Mouse (Mus musculus): ENCODE measurements at regions not wholly inside any gene's neighbourhood (a gene's known extent, or its start where the extent isn't known, plus 50 kb on each side); places are given as distances from the start of the nearest gene placed in this dataset.

DNA sequence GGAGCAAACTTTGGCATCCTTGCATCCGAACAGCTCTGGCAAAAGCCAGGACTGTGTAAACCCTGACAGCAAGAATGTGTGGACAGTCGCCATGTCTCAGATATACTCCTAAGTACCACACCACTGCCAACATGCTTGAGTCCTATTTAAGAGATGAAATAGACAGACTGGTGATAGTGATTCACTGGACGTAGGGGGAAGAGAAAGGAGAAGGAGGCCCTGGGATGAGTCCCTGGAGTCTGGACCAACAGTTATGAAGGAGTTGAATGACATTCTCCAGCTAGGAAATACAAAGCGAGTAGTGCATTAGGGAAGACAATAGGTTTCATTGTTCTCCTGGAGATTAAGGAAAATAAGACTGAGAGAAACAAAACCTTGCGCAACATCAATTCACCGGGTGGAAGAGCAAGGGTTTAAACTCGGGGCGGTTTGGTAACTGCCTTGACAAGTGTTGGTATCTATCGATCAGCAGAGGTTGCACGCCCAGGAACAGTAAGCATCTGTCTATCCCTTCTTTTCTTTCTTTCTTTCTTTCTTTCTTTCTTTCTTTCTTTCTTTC lies 54.3 kb upstream of the Nrbf2 start:
- no peak for ATAC-seq
- no peaks in the 10 kb centered on the region for H3K4me1 ChIP-seq
- H3K9me3 ChIP-seq (replicated peaks) = no peaks in the 10 kb centered on the region

DNA sequence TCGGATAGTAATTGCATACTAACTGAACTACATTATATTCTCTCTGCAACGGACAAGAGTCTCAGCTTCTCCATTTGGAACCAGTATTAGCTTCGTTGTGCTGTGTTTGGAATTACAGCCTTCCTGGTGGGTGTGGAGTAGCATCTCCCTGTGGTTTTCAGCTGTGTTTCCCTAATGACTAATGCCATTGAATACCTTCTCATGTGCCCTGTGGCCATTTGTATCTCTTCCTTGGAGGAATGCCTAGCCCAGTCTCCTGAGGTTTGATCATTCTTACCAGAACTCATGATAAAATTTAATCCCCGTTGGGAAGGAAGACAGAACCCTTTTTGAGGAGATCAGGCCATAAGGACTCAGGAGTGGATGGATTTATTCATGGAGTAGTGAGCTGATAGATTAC lies 59.6 kb upstream of the Nrbf2 start:
- ATAC-seq = no peak
- 66% methylated on average over 4 of the region's 4 CpGs for WGBS (ENCODE audit: insufficient replicate concordance)
- Histone ChIP-seq H3K9me3 (replicated peaks) (no peaks in the 10 kb centered on the region), H3K27ac (no peak overlapping the region), H3K36me3 (no peaks in the 10 kb centered on the region), H3K4me2 (no peak overlapping the region), H3K4me3 (no peak overlapping the region), H3K4me1 (no peaks in the 10 kb centered on the region), H3K27me3 (replicated peaks) (no peaks in the 10 kb centered on the region), H3K9ac (no peak overlapping the region)

More for the DNA sequence above, 54.3 kb upstream of the Nrbf2 start:
- H3K27ac ChIP-seq = no peak overlapping the region
- H3K27me3 ChIP-seq (replicated peaks) = no peaks in the 10 kb centered on the region
- no peak overlapping the region for H3K9ac ChIP-seq
- no peak overlapping the region for H3K4me2 ChIP-seq
- H3K4me3 ChIP-seq = no peak overlapping the region
- 61% methylated on average over 10 of the region's 10 CpGs for WGBS (ENCODE audit: insufficient replicate concordance)
- H3K36me3 ChIP-seq = no peaks in the 10 kb centered on the region

DNA sequence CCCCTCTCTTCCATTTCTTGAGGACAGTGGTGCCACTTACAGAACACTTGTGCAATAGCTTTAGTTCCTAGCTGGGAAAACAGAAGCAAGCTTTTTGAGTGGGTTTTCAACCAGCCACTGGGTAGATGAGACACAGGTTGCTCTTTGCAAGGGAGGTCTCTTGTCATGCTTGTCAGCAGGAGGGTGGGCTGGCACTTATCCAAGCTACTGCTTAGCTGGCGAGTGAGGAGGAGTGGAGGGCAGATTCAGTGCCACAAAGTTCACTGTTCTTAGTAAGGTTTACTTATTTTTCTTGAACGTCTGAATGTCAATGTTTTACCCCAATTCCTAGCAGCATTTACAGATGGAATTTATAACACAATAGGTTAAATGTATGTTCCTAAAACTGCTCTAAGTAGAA lies 65.9 kb upstream of the Nrbf2 start:
- Histone ChIP-seq H3K4me3 (no peak overlapping the region), H3K9me3 (replicated peaks) (no peaks in the 10 kb centered on the region), H3K36me3 (no peaks in the 10 kb centered on the region), H3K9ac (no peak overlapping the region), H3K4me2 (no peak overlapping the region), H3K4me1 (no peaks in the 10 kb centered on the region), H3K27me3 (replicated peaks) (no peaks in the 10 kb centered on the region), H3K27ac (no peak overlapping the region)
- no peak for ATAC-seq
- WGBS (ENCODE audit: insufficient replicate concordance) = 44% methylated on average over 2 of the region's 2 CpGs

DNA sequence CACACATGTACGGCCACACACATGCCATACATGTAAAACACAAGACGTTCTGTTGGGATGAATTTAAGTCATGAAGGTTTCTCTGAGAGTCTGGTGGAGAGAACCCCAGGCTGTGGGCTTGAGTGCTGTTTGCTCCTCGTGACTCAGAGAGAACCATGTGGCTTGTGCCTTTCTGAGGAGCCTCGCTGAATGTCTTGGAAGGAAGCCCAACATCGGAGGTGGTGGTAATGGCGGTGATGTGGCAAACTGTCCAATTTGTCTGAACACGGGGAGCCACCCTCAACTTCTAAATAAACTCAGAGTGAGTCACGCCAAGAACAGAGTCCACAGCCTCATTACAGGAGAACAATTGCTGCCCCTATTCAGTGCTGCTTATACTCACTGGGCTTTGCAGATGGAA lies 75.7 kb upstream of the Nrbf2 start:
- no peak for ATAC-seq
- Histone ChIP-seq H3K4me1 (no peaks in the 10 kb centered on the region), H3K27ac (no peak overlapping the region), H3K36me3 (no peaks in the 10 kb centered on the region), H3K4me3 (no peak overlapping the region), H3K9ac (no peak overlapping the region), H3K27me3 (replicated peaks) (no peaks in the 10 kb centered on the region), H3K4me2 (no peak overlapping the region), H3K9me3 (replicated peaks) (no peaks in the 10 kb centered on the region)
- WGBS (ENCODE audit: insufficient replicate concordance) = 71% methylated on average over 8 of the region's 8 CpGs

DNA sequence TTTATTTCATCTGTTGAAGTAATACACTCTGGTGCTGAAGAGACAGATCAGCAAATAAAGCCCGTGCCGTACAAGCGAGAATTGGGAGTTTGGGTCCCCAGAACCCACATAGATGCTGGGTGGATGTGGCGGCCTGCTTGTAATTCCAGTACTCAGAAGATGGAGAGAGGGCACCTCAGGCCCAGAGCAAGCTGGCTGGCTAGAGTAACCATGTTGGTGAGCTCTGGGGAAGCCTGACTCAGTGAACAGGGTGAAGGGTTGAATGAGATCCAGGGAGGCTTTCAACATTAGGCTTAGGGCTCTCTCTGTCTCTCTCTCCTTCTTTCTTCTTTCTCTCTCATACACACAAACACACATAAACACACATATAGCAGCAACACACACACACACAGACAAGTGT lies 76.2 kb upstream of the Nrbf2 start:
- no peak for ATAC-seq
- Histone ChIP-seq H3K4me2 (no peak overlapping the region), H3K4me1 (no peaks in the 10 kb centered on the region), H3K9ac (no peak overlapping the region), H3K9me3 (replicated peaks) (no peaks in the 10 kb centered on the region), H3K27me3 (replicated peaks) (no peaks in the 10 kb centered on the region), H3K4me3 (no peak overlapping the region), H3K27ac (no peak overlapping the region), H3K36me3 (no peaks in the 10 kb centered on the region)
- WGBS (ENCODE audit: insufficient replicate concordance) = 80% methylated on average over 4 of the region's 4 CpGs

DNA sequence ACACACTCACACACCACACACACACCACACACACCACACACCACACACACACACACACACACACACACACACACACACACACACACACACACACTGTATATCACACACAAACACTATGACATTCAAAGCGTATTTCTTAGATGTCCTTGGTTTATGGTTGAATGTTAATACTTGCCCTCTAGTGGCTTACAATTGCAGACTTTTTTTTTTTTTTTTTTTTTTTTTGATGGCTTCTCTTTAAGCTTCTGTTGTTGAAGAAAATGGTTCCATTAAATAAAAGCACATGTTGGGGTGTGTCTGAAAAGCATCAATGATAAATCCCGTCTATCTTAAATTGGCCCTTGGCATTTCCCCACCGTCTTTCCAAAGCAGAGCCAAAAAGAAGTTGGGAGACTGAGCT lies 79.5 kb upstream of the Nrbf2 start:
- H3K27ac ChIP-seq = no peak overlapping the region
- no peak overlapping the region for H3K4me3 ChIP-seq
- no peak overlapping the region for H3K4me2 ChIP-seq
- no peaks in the 10 kb centered on the region for H3K4me1 ChIP-seq
- no peaks in the 10 kb centered on the region for H3K9me3 ChIP-seq (replicated peaks)
- 73% methylated on average over 3 of the region's 3 CpGs for WGBS (ENCODE audit: insufficient replicate concordance)
- no peaks in the 10 kb centered on the region for H3K27me3 ChIP-seq (replicated peaks)
- H3K36me3 ChIP-seq = no peaks in the 10 kb centered on the region
- ATAC-seq = no peak
- no peak overlapping the region for H3K9ac ChIP-seq

DNA sequence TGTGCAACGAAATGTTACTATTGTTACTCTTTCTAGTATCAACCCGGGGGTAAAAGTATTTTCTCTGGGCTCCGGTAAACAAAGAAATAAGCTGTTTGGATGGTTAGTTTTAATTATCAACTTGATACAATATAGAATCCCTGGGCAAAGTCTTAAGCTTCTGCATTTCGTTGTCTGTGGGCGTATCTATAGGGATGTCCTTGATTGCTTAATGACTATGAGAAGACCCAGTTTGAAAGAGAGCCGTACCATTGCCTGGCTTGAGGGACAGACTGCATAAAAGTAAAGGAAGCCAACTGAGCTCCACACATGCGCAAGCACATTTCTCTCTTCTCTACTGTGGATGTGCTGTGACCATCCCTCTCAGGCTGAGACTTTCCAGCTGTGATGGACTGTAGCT lies 80.1 kb upstream of the Nrbf2 start:
- no peak for ATAC-seq
- 78% methylated on average over 7 of the region's 7 CpGs for WGBS (ENCODE audit: insufficient replicate concordance)
- no peaks in the 10 kb centered on the region for H3K36me3 ChIP-seq
- H3K27ac ChIP-seq = no peak overlapping the region
- no peak overlapping the region for H3K4me2 ChIP-seq
- H3K4me1 ChIP-seq = no peaks in the 10 kb centered on the region
- no peak overlapping the region for H3K4me3 ChIP-seq
- no peak overlapping the region for H3K9ac ChIP-seq
- no peaks in the 10 kb centered on the region for H3K9me3 ChIP-seq (replicated peaks)
- no peaks in the 10 kb centered on the region for H3K27me3 ChIP-seq (replicated peaks)

DNA sequence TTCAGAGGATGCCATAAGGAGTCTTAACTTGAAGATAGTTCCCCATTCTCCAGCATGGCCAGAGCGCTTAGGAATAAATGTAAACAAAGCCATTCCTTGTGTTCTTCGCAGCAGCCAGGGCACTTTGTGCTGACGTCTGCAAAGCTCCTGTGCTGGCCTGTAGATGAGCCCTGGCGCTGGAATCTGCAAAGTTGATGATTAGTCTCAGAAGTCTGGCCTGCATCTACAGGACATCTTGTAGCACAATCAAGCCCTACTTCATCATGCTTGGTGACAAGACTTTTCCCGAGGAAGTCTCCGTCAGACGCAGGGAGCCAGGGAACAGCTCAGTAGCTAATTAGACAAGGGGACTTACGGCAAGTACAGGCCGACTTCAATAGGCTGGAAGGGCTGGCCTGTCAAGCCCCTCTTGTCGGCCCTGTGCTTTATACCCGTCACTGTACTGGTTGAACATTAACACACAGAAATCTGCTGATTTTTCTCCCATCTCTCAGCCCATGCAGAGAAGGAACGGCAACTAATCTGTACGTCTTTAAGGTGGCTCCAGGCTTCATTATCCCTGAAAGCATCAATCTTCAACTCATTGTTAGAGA lies 87.6 kb upstream of the Nrbf2 start:
- H3K4me3 ChIP-seq = no peak overlapping the region
- 54% methylated on average over 13 of the region's 13 CpGs for WGBS (ENCODE audit: insufficient replicate concordance)

DNA sequence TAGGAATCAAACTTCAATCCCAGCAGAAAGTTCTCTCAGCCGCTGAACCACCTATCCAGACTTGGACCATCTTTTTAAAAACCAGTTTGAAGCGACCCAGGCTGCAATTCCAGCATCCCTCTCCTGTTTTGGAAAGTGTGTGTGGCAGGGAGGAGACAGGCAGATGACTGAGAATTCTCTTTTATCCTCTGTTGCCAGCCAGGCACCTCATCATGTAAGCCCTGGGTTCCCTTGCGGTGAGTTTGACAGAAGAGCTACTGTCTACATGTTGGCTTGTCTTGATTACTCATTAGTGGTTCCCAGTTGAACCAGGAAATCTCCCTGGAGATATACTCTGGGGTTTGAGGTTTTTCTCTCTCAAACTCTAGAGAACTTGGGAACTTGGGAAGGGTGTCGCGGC lies 91.5 kb upstream of the Nrbf2 start:
- Histone ChIP-seq H3K4me2 (no peak overlapping the region), H3K36me3 (no peaks in the 10 kb centered on the region), H3K4me3 (no peak overlapping the region), H3K27me3 (replicated peaks) (no peaks in the 10 kb centered on the region), H3K4me1 (no peaks in the 10 kb centered on the region), H3K9me3 (replicated peaks) (no peaks in the 10 kb centered on the region), H3K9ac (no peak overlapping the region), H3K27ac (no peak overlapping the region)
- 77% methylated on average over 5 of the region's 5 CpGs for WGBS (ENCODE audit: insufficient replicate concordance)
- ATAC-seq = no peak

More for the DNA sequence above, 87.6 kb upstream of the Nrbf2 start:
- no peaks in the 10 kb centered on the region for H3K9me3 ChIP-seq (replicated peaks)
- H3K4me2 ChIP-seq = no peak overlapping the region
- H3K4me1 ChIP-seq = no peaks in the 10 kb centered on the region
- H3K36me3 ChIP-seq = no peaks in the 10 kb centered on the region
- no peak overlapping the region for H3K9ac ChIP-seq
- H3K27me3 ChIP-seq (replicated peaks) = no peaks in the 10 kb centered on the region
- ATAC-seq = no peak
- H3K27ac ChIP-seq = no peak overlapping the region

DNA sequence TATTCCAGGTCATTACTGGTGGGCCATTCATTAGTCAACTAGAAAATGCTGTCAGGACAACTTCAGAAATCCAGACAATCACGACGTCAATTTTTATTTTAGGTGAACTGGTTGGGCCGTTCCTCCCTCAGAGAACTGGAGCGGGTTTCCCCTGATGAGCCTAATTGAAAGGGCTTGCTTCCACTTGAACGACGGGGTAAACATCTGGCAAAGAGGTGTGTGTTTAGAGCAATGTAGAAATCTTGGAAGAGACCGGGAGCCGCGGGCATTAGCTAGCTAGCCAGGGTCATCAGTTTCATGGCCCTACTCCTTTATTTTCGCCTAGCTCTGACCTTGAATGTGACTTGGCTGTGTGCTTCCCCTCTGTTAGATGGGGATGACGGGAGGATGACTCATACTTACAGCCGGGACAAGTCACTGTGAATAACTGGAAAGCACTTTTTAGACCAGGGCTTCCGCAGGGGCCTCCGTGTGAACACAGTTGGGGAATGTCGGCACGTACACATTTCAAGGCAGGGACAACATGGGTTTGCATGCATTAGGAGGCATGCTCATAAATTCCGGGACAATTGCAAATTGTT lies 92.6 kb upstream of the Nrbf2 start:
- H3K9ac ChIP-seq = no peak overlapping the region
- no peaks in the 10 kb centered on the region for H3K9me3 ChIP-seq (replicated peaks)
- H3K27ac ChIP-seq = no peak overlapping the region
- no peaks in the 10 kb centered on the region for H3K36me3 ChIP-seq
- WGBS (ENCODE audit: insufficient replicate concordance) = 69% methylated on average over 17 of the region's 17 CpGs
- H3K27me3 ChIP-seq (replicated peaks) = no peaks in the 10 kb centered on the region
- no peak overlapping the region for H3K4me2 ChIP-seq
- no peaks in the 10 kb centered on the region for H3K4me1 ChIP-seq
- H3K4me3 ChIP-seq = no peak overlapping the region
- no peak for ATAC-seq

DNA sequence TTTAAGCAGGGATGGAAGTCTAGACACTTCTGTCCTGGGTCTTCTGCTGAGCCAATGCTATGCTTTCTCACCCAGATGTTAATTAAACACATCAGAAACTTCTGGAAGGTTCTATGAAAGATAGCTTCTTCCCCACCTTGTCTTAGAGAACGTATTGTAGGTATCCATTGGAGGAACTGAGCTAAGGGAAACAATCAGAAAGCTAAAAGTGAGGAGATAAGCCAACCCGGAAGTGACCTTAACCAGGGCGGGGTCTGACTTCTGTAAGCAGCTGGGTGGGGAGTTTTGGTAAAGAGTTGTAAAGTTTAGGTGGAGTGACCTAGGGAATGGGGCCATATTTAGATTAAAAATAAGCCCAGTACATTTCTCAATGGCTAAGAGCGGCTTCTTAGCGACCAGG lies 95.1 kb upstream of the Nrbf2 start:
- 56% methylated on average over 5 of the region's 5 CpGs for WGBS (ENCODE audit: insufficient replicate concordance)
- H3K9me3 ChIP-seq (replicated peaks) = no peaks in the 10 kb centered on the region
- H3K4me2 ChIP-seq = no peak overlapping the region
- H3K9ac ChIP-seq = no peak overlapping the region
- H3K4me3 ChIP-seq = no peak overlapping the region
- no peaks in the 10 kb centered on the region for H3K4me1 ChIP-seq
- no peaks in the 10 kb centered on the region for H3K36me3 ChIP-seq
- H3K27me3 ChIP-seq (replicated peaks) = no peaks in the 10 kb centered on the region
- no peak for ATAC-seq
- no peak overlapping the region for H3K27ac ChIP-seq

DNA sequence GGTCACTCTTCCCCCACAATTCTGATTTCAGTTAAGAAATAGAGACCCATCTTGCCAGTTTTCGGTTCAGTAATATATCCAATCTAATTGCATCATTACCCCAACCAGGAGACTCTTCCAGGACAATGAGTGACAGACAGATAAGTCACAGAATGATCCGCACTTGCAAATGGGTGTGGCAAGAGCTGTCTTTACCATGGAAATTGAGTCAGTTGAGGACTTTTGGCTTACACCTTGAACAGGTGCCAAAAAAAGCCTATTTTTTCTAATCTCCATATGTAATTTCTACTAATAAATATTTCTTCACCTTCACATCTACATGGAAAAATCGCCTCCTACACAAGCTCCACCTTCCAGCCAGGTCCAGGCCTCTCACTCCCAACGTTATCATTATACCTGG lies 98.2 kb upstream of the Nrbf2 start:
- no peak for ATAC-seq
- no peaks in the 10 kb centered on the region for H3K36me3 ChIP-seq
- no peak overlapping the region for H3K9ac ChIP-seq
- H3K9me3 ChIP-seq (replicated peaks) = no peaks in the 10 kb centered on the region
- no peak overlapping the region for H3K4me2 ChIP-seq
- no peaks in the 10 kb centered on the region for H3K27me3 ChIP-seq (replicated peaks)
- no peaks in the 10 kb centered on the region for H3K4me1 ChIP-seq
- WGBS (ENCODE audit: insufficient replicate concordance) = 73% methylated on average over 4 of the region's 4 CpGs
- H3K4me3 ChIP-seq = no peak overlapping the region
- no peak overlapping the region for H3K27ac ChIP-seq

All from liver, embryonic 12.5 days (tissue).